7 mouse cellular contexts compared by ENCODE assay signal in the genomic region with DNA sequence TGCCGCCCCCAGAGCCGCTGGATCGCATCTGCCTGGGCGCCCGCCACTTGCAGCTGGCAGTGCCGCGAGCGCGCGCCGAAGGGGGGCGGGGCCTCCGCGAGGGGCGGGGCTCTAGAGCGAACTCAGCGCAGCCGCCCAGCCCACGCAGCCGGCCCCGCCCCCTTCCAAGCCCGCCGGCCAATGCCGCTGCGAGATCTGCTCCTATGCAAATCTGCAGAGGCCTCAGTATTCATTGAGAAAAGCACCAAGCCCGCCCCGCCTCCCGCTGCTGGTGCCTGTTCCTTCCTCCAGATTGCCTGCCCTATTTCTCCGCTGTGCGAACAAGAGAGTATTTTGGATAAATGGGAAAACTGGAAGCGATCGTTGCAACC. TPM values are rescaled to one million over a fixed set of nuclear protein-coding genes. Genes with fewer than 3 reads are reported as not detected.
DNase-seq lines count a peak whose midpoint lies in the region; ATAC-seq lines count a peak whose summit lies in the region.

A gene (minus strand): TSS at position 18 of the 371 bp plus-strand sequence.

- H3K27ac ChIP-seq in forebrain, embryonic 12.5 days = no peak within 1 kb of the TSS
- no peak within 1 kb of the TSS for H3K27ac ChIP-seq in heart, embryonic 16.5 days (ENCODE audit: low read length)
- H3K27ac ChIP-seq in liver, embryonic 11.5 days (ENCODE audit: low read depth, low read length) = no peak within 1 kb of the TSS
- H3K27ac ChIP-seq in stomach, embryonic 14.5 days (ENCODE audit: low read length) = no peak within 1 kb of the TSS

- peak within 1 kb of the TSS; percentile 98 for H3K4me2 ChIP-seq in forebrain, embryonic 12.5 days
- H3K4me2 ChIP-seq in heart, embryonic 16.5 days (ENCODE audit: low read depth, low read length) = peak within 1 kb of the TSS; percentile 81
- peak within 1 kb of the TSS; percentile 72 for H3K4me2 ChIP-seq in liver, embryonic 11.5 days
- H3K4me2 ChIP-seq in stomach, embryonic 14.5 days (replicated peaks; ENCODE audit: low read depth, low read length) = peak within 1 kb of the TSS; percentile 85

- H3K27me3 ChIP-seq in forebrain, embryonic 12.5 days = peaks cover 34% of the 10 kb centered on the region
- H3K27me3 ChIP-seq in heart, embryonic 16.5 days (ENCODE audit: control insufficient read depth, insufficient read depth, low read length) = peaks cover 35% of the 10 kb centered on the region
- H3K27me3 ChIP-seq in liver, embryonic 11.5 days (replicated peaks; ENCODE audit: control insufficient read depth, insufficient read depth, low read length) = peaks cover 33% of the 10 kb centered on the region
- peaks cover 22% of the 10 kb centered on the region for H3K27me3 ChIP-seq in stomach, embryonic 14.5 days (ENCODE audit: control insufficient read depth, insufficient read depth, low read length)

- WGBS in forebrain, embryonic 12.5 days = under 1% methylated on average over 31 of the region's 32 CpGs
- WGBS in heart, embryonic 16.5 days = under 1% methylated on average over 31 of the region's 32 CpGs
- WGBS in liver, embryonic 11.5 days = 1% methylated on average over 30 of the region's 32 CpGs
- WGBS in stomach, embryonic 14.5 days = under 1% methylated on average over 32 of the region's 32 CpGs

- ATAC-seq in forebrain, embryonic 12.5 days (ENCODE audit: low FRiP score) = peak; percentile 96
- peak; percentile 89 for ATAC-seq in heart, embryonic 16.5 days (replicated peaks; ENCODE audit: extremely low read depth, insufficient read depth, low FRiP score)
- ATAC-seq in liver, embryonic 11.5 days (replicated peaks; ENCODE audit: low FRiP score) = peak; percentile 91
- ATAC-seq in stomach, embryonic 14.5 days (ENCODE audit: insufficient number of reproducible peaks, insufficient read depth, low FRiP score, low read depth) = peak; percentile 91

- peak within 1 kb of the TSS; percentile 56 for H3K4me3 ChIP-seq in forebrain, embryonic 12.5 days (replicated peaks)
- H3K4me3 ChIP-seq in heart, embryonic 16.5 days (ENCODE audit: low read length) = peak within 1 kb of the TSS; percentile 54
- H3K4me3 ChIP-seq in liver, embryonic 11.5 days (ENCODE audit: low read depth, low read length) = peak within 1 kb of the TSS; percentile 46
- H3K4me3 ChIP-seq in stomach, embryonic 14.5 days (ENCODE audit: low read depth, low read length) = peak within 1 kb of the TSS; percentile 43

- no peaks in the 10 kb centered on the region for H3K9me3 ChIP-seq in forebrain, embryonic 12.5 days
- H3K9me3 ChIP-seq in heart, embryonic 16.5 days (replicated peaks; ENCODE audit: control insufficient read depth, low read length) = no peaks in the 10 kb centered on the region
- no peaks in the 10 kb centered on the region for H3K9me3 ChIP-seq in liver, embryonic 11.5 days (ENCODE audit: control insufficient read depth, low read length)
- H3K9me3 ChIP-seq in stomach, embryonic 14.5 days (ENCODE audit: control insufficient read depth, low read depth, low read length) = no peaks in the 10 kb centered on the region

- H3K9ac ChIP-seq in forebrain, embryonic 12.5 days = peak within 1 kb of the TSS; percentile 49
- H3K9ac ChIP-seq in heart, embryonic 16.5 days (ENCODE audit: low read length) = no peak within 1 kb of the TSS
- H3K9ac ChIP-seq in liver, embryonic 11.5 days (ENCODE audit: low read depth, low read length) = no peak within 1 kb of the TSS
- H3K9ac ChIP-seq in stomach, embryonic 14.5 days (replicated peaks; ENCODE audit: low read depth, low read length) = no peak within 1 kb of the TSS

- peaks cover 27% of the 10 kb centered on the region for H3K4me1 ChIP-seq in forebrain, embryonic 12.5 days
- peaks cover 10% of the 10 kb centered on the region for H3K4me1 ChIP-seq in heart, embryonic 16.5 days (ENCODE audit: control insufficient read depth, insufficient read depth, low read length)
- H3K4me1 ChIP-seq in liver, embryonic 11.5 days (replicated peaks; ENCODE audit: control insufficient read depth, insufficient read depth, low read length) = no peaks in the 10 kb centered on the region
- 0 out of 2 replicates have a peak, but pooled peaks cover 4% of the 10 kb centered on the region for H3K4me1 ChIP-seq in stomach, embryonic 14.5 days (ENCODE audit: control insufficient read depth, insufficient read depth, low read length)

- peak; percentile 68 for DNase-seq in c-Kit-positive CD71-negative TER-119-negative erythroid progenitor cells, embryonic 14.5 days (ENCODE audit: low read depth)
- DNase-seq in kidney, postnatal 14 days = peak; percentile 90
- peak; percentile 84 for DNase-seq in liver, embryonic 11.5 days (ENCODE audit: low spot score)
- DNase-seq in natural killer cell, adult 2 months (ENCODE audit: low spot score in 2 of 2) = peak; percentile 38 to 75

- no peaks in the 10 kb centered on the region for H3K36me3 ChIP-seq in forebrain, embryonic 12.5 days (replicated peaks)
- no peaks in the 10 kb centered on the region for H3K36me3 ChIP-seq in heart, embryonic 16.5 days (ENCODE audit: control insufficient read depth, insufficient read depth)
- no peaks in the 10 kb centered on the region for H3K36me3 ChIP-seq in liver, embryonic 11.5 days (ENCODE audit: control insufficient read depth, insufficient read depth, low read length)
- H3K36me3 ChIP-seq in stomach, embryonic 14.5 days (ENCODE audit: control insufficient read depth, insufficient read depth, low read length) = no peaks in the 10 kb centered on the region

RNA-seq across cellular contexts. Expression of the gene that starts here (rescaled TPM):
- 0.72 and 0.77 TPM in 2 replicates for polyA plus RNA-seq in forebrain, embryonic 12.5 days (2016; fragmentation: Nextera tagmentation; extraction: Ambion mirVana)
- polyA plus RNA-seq in heart, embryonic 16.5 days (2015; fragmentation: Nextera tagmentation; extraction: Ambion mirVana) = 0.05 and 0.20 TPM in 2 replicates
- polyA plus RNA-seq in liver, embryonic 11.5 days (2014; fragmentation: Nextera tagmentation; extraction: Ambion mirVana) = 0.21 and 0.22 TPM in 2 replicates
- 1.8 and 2.1 TPM in 2 replicates for polyA plus RNA-seq in stomach, embryonic 14.5 days (2014; fragmentation: Nextera tagmentation; extraction: Ambion mirVana)

Comparison
In these comparisons a context has a peak if more than half of its experiments do, and no peak if none do; other contexts are left out.
1. Peak in ATAC-seq, H3K4me3 ChIP-seq, H3K9ac ChIP-seq and H3K4me2 ChIP-seq in forebrain, embryonic 12.5 days; RNA of the gene not detected or under 1 TPM.
2. Peak in ATAC-seq, H3K4me3 ChIP-seq and H3K4me2 ChIP-seq in heart, embryonic 16.5 days; RNA of the gene not detected or under 1 TPM.
3. Peak in DNase-seq, ATAC-seq, H3K4me3 ChIP-seq and H3K4me2 ChIP-seq in liver, embryonic 11.5 days; RNA of the gene not detected or under 1 TPM.